Mouse (Mus musculus): Measurements from ENCODE around the gene Zfp93. TPM values are rescaled to one million over a fixed set of nuclear protein-coding genes. Genes with fewer than 3 reads are reported as not detected.
A peak's percentile ranks its signal among the peaks of the same experiment; 100 is the strongest.
"Not testable (repeated sequence)": the region's sequence is repeated elsewhere in the genome, so short reads cannot be mapped to it uniquely, and the experiment has no call there.

Gene Zfp93
- polyA plus RNA-seq, 1 experiment = not detected

GRCm38 (mm10) chr7:24269256-24269655, 964 bp upstream of the Zfp93 start:
- Histone ChIP-seq H3K4me3 (replicated peaks) (no peak overlapping the region), H3K36me3 (ENCODE audit: control insufficient read depth) (no peaks in the 10 kb centered on the region; the same call in 1 of the 2 replicates), H3K27me3 (ENCODE audit: control insufficient read depth) (no peaks in the 10 kb centered on the region), H3K9me3 (ENCODE audit: control insufficient read depth, low read length) (no peaks in the 10 kb centered on the region), H3K4me1 (ENCODE audit: control insufficient read depth) (peaks cover 4% of the 10 kb centered on the region)
- TF ChIP-seq TAL1 (IDR thresholded peaks at IDR 0.05; ENCODE audit: low read length) (no peak), GATA1 (IDR thresholded peaks at IDR 0.05; ENCODE audit: low read length) (no peak)

DNA sequence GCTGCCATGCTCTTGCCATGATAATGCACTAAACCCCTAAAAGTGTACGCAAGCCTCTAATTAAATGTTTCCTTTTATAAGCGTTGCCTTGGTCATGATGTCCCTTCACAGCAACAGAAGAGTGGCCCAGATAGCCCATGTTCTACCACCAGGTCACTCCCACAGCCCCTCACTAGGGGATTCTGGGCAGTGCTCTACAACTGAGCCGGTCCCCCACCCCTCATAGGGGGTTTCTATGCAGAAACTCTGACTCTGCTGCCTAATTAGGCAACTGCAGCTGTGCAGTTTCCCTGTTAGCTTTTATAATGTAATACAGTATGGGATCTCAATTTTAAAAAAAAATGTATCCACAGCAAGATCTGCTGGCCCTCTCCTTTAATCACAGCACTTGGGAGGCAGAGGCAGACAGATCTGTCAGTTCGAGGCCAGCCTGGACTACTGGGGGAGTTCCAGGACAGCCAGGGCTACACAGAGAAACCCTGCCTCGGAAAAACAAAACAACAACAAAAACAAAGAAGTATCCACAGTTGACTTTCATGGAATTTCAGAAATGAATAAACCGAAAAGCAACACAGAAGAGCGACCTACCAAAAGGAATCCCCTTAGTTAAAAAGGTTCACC, 443 bp upstream of the Zfp93 start:
- H3K27me3 ChIP-seq (ENCODE audit: control insufficient read depth) = no peaks in the 10 kb centered on the region
- peaks cover 3% of the 10 kb centered on the region; the same call in 1 of the 2 replicates for H3K36me3 ChIP-seq (ENCODE audit: control insufficient read depth)
- peak overlapping the region; percentile 61 for H3K4me3 ChIP-seq (replicated peaks)
- TF ChIP-seq GATA1 (IDR thresholded peaks at IDR 0.05; ENCODE audit: low read length) (no peak), TAL1 (IDR thresholded peaks at IDR 0.05; ENCODE audit: low read length) (no peak)
- no peaks in the 10 kb centered on the region for H3K9me3 ChIP-seq (ENCODE audit: control insufficient read depth, low read length)
- peaks cover 4% of the 10 kb centered on the region for H3K4me1 ChIP-seq (ENCODE audit: control insufficient read depth)

DNA sequence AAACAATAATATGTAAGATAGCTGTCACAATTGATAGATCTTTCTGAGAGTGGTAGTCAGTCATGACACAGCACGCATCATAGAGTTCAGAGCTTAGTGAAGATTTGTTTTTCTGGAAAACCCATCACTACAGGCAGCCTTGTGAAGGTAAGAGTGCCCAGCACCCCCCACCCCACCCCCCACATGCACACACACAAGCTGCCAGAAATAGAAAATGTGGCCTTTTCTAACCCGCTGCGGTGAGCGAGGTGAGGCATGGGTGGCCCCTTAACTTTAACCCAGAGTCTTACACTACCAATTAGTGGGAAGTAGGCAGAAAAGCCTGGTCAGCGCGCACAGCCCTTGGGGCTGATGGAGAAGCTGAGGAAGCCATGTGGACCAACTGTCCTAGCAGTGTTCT, 971 bp downstream of the Zfp93 start:
- H3K36me3 ChIP-seq (ENCODE audit: control insufficient read depth) = peaks cover 6% of the 10 kb centered on the region; the same call in 1 of the 2 replicates
- H3K4me1 ChIP-seq (ENCODE audit: control insufficient read depth) = peaks cover 4% of the 10 kb centered on the region
- TF ChIP-seq GATA1 (IDR thresholded peaks at IDR 0.05; ENCODE audit: low read length) (no peak), TAL1 (IDR thresholded peaks at IDR 0.05; ENCODE audit: low read length) (no peak)
- no peaks in the 10 kb centered on the region for H3K9me3 ChIP-seq (ENCODE audit: control insufficient read depth, low read length)
- no peak overlapping the region for H3K4me3 ChIP-seq (replicated peaks)
- no peaks in the 10 kb centered on the region for H3K27me3 ChIP-seq (ENCODE audit: control insufficient read depth)

DNA sequence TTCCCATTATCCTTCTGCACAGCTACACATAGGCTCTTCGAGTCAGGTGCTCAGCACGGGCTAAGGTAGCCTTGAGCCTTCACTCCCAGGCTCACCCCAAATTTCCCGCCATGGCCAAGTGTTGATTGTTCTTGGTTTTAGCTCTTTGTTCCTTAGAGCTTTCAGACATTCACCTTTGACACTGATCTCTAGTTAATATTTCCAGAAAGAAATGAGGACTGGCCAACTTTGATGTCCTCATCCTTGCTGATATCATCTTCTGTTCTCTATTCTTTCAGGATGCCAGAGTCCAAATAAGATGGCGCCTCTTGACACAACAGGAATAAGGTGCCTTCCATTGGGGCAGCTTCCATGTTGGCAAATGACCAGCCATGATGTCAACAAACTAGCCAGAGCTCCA, 4.2 kb downstream of the Zfp93 start:
- no peaks in the 10 kb centered on the region for H3K27me3 ChIP-seq (ENCODE audit: control insufficient read depth)
- no peak for TF ChIP-seq TAL1 (IDR thresholded peaks at IDR 0.05; ENCODE audit: low read length)
- TF ChIP-seq GATA1 (IDR thresholded peaks at IDR 0.05; ENCODE audit: low read length) = no peak
- peaks cover 6% of the 10 kb centered on the region; the same call in 1 of the 2 replicates for H3K36me3 ChIP-seq (ENCODE audit: control insufficient read depth)

DNA sequence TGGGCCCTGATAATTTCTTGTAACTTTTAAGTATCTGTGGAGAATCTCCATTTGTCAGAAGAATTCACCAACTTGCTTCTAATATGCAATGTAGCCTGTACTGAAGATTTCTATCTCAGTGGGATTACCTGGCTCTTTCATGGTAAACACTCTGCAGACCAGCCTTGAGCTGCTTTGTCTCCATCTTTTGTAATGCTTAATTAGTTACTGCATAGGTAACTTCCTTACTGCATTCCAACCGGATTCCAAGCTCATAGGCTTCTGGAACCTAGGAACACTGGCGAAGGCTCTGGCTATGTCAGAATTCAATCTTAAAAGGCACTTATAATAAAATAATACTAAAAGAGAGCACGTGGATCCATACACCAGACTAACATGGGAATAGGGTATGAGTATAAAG, 8.6 kb downstream of the Zfp93 start:
- not testable (repeated sequence) for H3K4me1 ChIP-seq (ENCODE audit: control insufficient read depth); H3K4me3 ChIP-seq (replicated peaks); H3K27me3 ChIP-seq (ENCODE audit: control insufficient read depth); H3K36me3 ChIP-seq (ENCODE audit: control insufficient read depth); H3K9me3 ChIP-seq (ENCODE audit: control insufficient read depth, low read length)

More for the DNA sequence above, 4.2 kb downstream of the Zfp93 start:
- peaks cover 4% of the 10 kb centered on the region for H3K4me1 ChIP-seq (ENCODE audit: control insufficient read depth)
- no peaks in the 10 kb centered on the region for H3K9me3 ChIP-seq (ENCODE audit: control insufficient read depth, low read length)
- H3K4me3 ChIP-seq (replicated peaks) = no peak overlapping the region

DNA sequence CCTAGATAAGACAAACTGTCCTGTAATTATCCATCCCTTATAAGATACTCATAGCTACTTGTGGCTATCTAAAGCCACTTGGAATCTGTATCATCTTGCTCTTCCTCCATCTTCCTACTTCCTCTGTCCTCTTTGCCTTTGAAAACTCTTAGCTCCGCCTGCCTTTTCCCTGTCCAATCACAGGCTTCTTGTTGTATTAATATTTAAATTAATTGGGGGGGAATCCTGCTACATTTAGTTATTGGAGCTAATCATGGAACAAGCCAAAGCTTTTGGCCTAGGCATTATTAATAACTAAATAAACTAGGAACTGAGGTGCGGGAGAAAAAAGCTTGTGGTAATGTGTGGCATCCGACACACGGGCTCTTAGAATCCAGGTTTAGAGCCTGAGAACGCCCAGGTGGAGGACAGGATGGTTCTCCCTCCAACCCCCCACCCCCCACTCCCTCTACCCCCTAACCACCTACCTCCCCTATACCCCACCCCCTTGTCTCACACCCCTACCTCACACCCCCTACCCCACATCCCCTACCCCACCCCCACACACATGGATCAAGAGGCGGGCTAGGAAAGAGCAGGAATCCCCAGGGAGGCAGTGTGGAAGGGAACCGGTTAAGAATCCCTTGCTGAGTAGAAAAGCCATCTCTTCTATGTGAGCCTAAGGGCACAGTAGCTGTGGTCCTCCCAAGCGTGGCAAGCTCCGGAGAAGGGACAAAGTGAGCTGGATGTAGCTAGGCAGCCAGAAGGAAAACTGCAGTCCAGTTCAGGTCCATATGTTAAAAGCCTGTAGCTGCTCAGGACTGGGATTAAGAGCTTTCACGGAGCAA, 10.0 kb downstream of the Zfp93 start:
- no peaks in the 10 kb centered on the region for H3K4me1 ChIP-seq (ENCODE audit: control insufficient read depth)
- no peaks in the 10 kb centered on the region; the same call in 1 of the 2 replicates for H3K36me3 ChIP-seq (ENCODE audit: control insufficient read depth)
- no peaks in the 10 kb centered on the region; the same call in 1 of the 2 replicates for H3K9me3 ChIP-seq (ENCODE audit: control insufficient read depth, low read length)
- no peak for TF ChIP-seq TAL1 (IDR thresholded peaks at IDR 0.05; ENCODE audit: low read length)
- TF ChIP-seq GATA1 (IDR thresholded peaks at IDR 0.05; ENCODE audit: low read length) = no peak
- H3K4me3 ChIP-seq (replicated peaks) = no peak overlapping the region
- no peaks in the 10 kb centered on the region for H3K27me3 ChIP-seq (ENCODE audit: control insufficient read depth)

DNA sequence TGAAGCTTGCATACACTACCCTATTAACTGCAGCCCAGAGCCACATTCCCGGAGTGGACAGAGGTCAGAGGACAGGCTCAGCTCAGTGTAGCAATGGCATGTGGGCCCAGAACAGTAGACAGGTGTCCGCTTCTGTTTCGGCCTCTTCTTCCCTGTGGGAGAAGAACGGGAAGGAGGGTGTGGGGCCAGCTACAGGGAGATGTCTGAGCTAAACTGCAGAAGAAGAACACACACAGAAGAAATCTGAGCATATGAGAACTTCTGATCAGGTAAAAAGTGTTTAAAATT, 10.6 kb downstream of the Zfp93 start:
- Histone ChIP-seq H3K4me1 (ENCODE audit: control insufficient read depth) (no peaks in the 10 kb centered on the region), H3K36me3 (ENCODE audit: control insufficient read depth) (no peaks in the 10 kb centered on the region), H3K27me3 (ENCODE audit: control insufficient read depth) (no peaks in the 10 kb centered on the region), H3K4me3 (replicated peaks) (no peak overlapping the region), H3K9me3 (ENCODE audit: control insufficient read depth, low read length) (no peaks in the 10 kb centered on the region; the same call in 1 of the 2 replicates)
- TF ChIP-seq TAL1 (IDR thresholded peaks at IDR 0.05; ENCODE audit: low read length) (no peak), GATA1 (IDR thresholded peaks at IDR 0.05; ENCODE audit: low read length) (no peak)

- TF ChIP-seq GATA1 (IDR thresholded peaks at IDR 0.05; ENCODE audit: low read length) (no peak), TAL1 (IDR thresholded peaks at IDR 0.05; ENCODE audit: low read length) (no peak)
- H3K36me3 ChIP-seq (ENCODE audit: control insufficient read depth) = peaks cover 7% of the 10 kb centered on the region
- H3K4me3 ChIP-seq (replicated peaks) = no peak overlapping the region
- H3K9me3 ChIP-seq (ENCODE audit: control insufficient read depth, low read length) = no peaks in the 10 kb centered on the region; the same call in 1 of the 2 replicates
- no peaks in the 10 kb centered on the region for H3K27me3 ChIP-seq (ENCODE audit: control insufficient read depth)
- H3K4me1 ChIP-seq (ENCODE audit: control insufficient read depth) = no peaks in the 10 kb centered on the region; the same call in 1 of the 2 replicates
Observed at GRCm38 (mm10) chr7:24286090-24286489, 15.9 kb downstream of the Zfp93 start.

GRCm38 (mm10) chr7:24286916-24287315, 16.7 kb downstream of the Zfp93 start:
- H3K4me3 ChIP-seq (replicated peaks) = no peak overlapping the region
- peaks cover 7% of the 10 kb centered on the region; the same call in 1 of the 2 replicates for H3K9me3 ChIP-seq (ENCODE audit: control insufficient read depth, low read length)
- no peak for TF ChIP-seq GATA1 (IDR thresholded peaks at IDR 0.05; ENCODE audit: low read length)
- TF ChIP-seq TAL1 (IDR thresholded peaks at IDR 0.05; ENCODE audit: low read length) = no peak
- H3K27me3 ChIP-seq (ENCODE audit: control insufficient read depth) = no peaks in the 10 kb centered on the region
- no peaks in the 10 kb centered on the region; the same call in 1 of the 2 replicates for H3K4me1 ChIP-seq (ENCODE audit: control insufficient read depth)
- peaks cover 16% of the 10 kb centered on the region for H3K36me3 ChIP-seq (ENCODE audit: control insufficient read depth)
